ENCODE assay signal across 28 mouse cellular contexts in the genomic region with DNA sequence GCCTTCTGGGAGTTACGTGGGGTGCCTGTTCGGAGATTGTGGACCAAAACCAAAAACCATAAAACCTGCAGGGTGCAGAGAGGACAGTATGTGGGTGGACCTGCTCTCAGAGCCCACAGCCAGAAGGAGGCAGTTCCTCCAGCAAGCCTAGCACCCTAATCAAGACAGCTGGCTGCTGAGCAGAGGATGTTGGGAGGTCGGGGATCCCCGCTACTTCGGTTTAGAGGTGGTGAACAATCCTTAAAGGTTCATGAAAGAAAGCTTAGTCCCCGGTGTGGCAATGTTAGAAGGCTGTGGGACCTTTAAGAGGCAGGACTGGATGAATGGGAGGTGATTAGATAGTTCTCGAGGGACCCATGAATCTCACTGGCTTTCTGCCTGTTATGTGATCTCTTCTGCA. TPM values are rescaled to one million over a fixed set of nuclear protein-coding genes. Genes with fewer than 3 reads are reported as not detected.
A peak's percentile ranks its signal among the peaks of the same experiment; 100 is the strongest.
DNase-seq lines count a peak whose midpoint lies in the region; ATAC-seq and TF ChIP-seq lines count a peak whose summit lies in the region.
"Had no signal": no experiment of that assay in that cellular context is flagged by ENCODE, and none has a peak within 500 bp of the region (broad histone marks: within the 10 kb centered on the region; RNA-seq: fewer than 3 reads in every experiment).

No protein-coding gene starts in this region.

- no peak for ATAC-seq in CD4-positive, CD25-positive, alpha-beta regulatory T cell, adult 4 months
- ATAC-seq in liver, embryonic 11.5 days (replicated peaks; ENCODE audit: low FRiP score), result no peak
- ATAC-seq in midbrain, embryonic 14.5 days (ENCODE audit: low FRiP score, low TSS enrichment), result no peak
- ATAC-seq: forebrain, embryonic 14.5 days; hindbrain, embryonic 16.5 days; inflammation-experienced regulatory T-cells, adult 6 months; intestine, embryonic 16.5 days had no signal

- H3K4me2 ChIP-seq in liver, embryonic 11.5 days, result no peak overlapping the region
- H3K4me2 ChIP-seq in midbrain, embryonic 14.5 days (ENCODE audit: low read length), result no peak overlapping the region
- H3K4me2 ChIP-seq: embryonic facial prominence, embryonic 13.5 days; heart, embryonic 12.5 days; heart, embryonic 15.5 days; hindbrain, embryonic 13.5 days had no signal

- no peaks in the 10 kb centered on the region for H3K9me3 ChIP-seq in liver, embryonic 11.5 days (ENCODE audit: control insufficient read depth, low read length)
- H3K9me3 ChIP-seq in midbrain, embryonic 14.5 days (ENCODE audit: control insufficient read depth, low read length), result no peaks in the 10 kb centered on the region
- H3K9me3 ChIP-seq: embryonic facial prominence, embryonic 10.5 days; embryonic facial prominence, embryonic 13.5 days; heart, embryonic 12.5 days; heart, embryonic 15.5 days; hindbrain, embryonic 10.5 days; hindbrain, embryonic 13.5 days had no signal

- WGBS in liver, embryonic 11.5 days, result 79% methylated on average over 7 of the region's 7 CpGs
- WGBS in midbrain, embryonic 14.5 days, result 84% methylated on average over 7 of the region's 7 CpGs

- H3K4me3 ChIP-seq in gastrocnemius, adult 2 months, result no peak overlapping the region
- H3K4me3 ChIP-seq in liver, embryonic 11.5 days (ENCODE audit: low read depth, low read length), result no peak overlapping the region
- no peak overlapping the region for H3K4me3 ChIP-seq in midbrain, embryonic 14.5 days (replicated peaks; ENCODE audit: low read depth, low read length)
- H3K4me3 ChIP-seq: embryonic facial prominence, embryonic 10.5 days; embryonic facial prominence, embryonic 13.5 days; erythroblast, embryonic 14.5 days; heart, embryonic 12.5 days; heart, embryonic 15.5 days; hindbrain, embryonic 10.5 days; hindbrain, embryonic 13.5 days had no signal

- H3K9ac ChIP-seq in liver, embryonic 11.5 days (ENCODE audit: low read depth, low read length), result no peak overlapping the region
- H3K9ac ChIP-seq in midbrain, embryonic 14.5 days (replicated peaks; ENCODE audit: low read length), result no peak overlapping the region
- H3K9ac ChIP-seq: embryonic facial prominence, embryonic 13.5 days; heart, embryonic 12.5 days; heart, embryonic 15.5 days; hindbrain, embryonic 13.5 days had no signal

- intact Hi-C loops in gastrocnemius, adult 2 months (cut with DNase I), result no loop called here

- DNase-seq in CD4-positive, CD25-positive, alpha-beta regulatory T cell, adult 2 months (ENCODE audit: low read depth, low spot score), result peak; percentile 60
- DNase-seq in gastrocnemius, adult 2 months, result no peak
- no peak for DNase-seq in gastrocnemius, postnatal 4 days (ENCODE audit: low spot score in 2 of 2)
- peak; percentile 83 for DNase-seq in induced T-regulatory cell, adult 2 months (ENCODE audit: low read depth)
- no peak for DNase-seq in liver, embryonic 11.5 days (ENCODE audit: low spot score)
- no peak for DNase-seq in midbrain, embryonic 14.5 days
- DNase-seq in right cerebral cortex, adult 18-20 months, result no peak
- DNase-seq: cerebellum, adult 11-12 months; cerebellum, adult 8-10 months; cerebellum, postnatal 10 days; cerebellum, postnatal 36 days; embryo, embryonic 11 days; gastrocnemius, postnatal 14 days; heart, adult 18-20 months; heart, postnatal 10 days; heart, postnatal 36 days had no signal

- no peak for TF ChIP-seq CTCF in gastrocnemius, adult 2 months (IDR thresholded peaks at IDR 0.05)

- peaks cover 23% of the 10 kb centered on the region for H3K4me1 ChIP-seq in liver, embryonic 11.5 days (replicated peaks; ENCODE audit: control insufficient read depth, insufficient read depth, low read length)
- H3K4me1 ChIP-seq in midbrain, embryonic 14.5 days (ENCODE audit: control insufficient read depth, insufficient read depth, low read length), result peaks cover 60% of the 10 kb centered on the region

- H3K27me3 ChIP-seq in liver, embryonic 11.5 days (replicated peaks; ENCODE audit: control insufficient read depth, insufficient read depth, low read length), result no peaks in the 10 kb centered on the region
- H3K27me3 ChIP-seq in midbrain, embryonic 14.5 days (ENCODE audit: control insufficient read depth, insufficient read depth, low read length), result no peaks in the 10 kb centered on the region

- H3K27ac ChIP-seq in gastrocnemius, adult 2 months, result peak overlapping the region; percentile 78
- no peak overlapping the region for H3K27ac ChIP-seq in liver, embryonic 11.5 days (ENCODE audit: low read depth, low read length)
- no peak overlapping the region for H3K27ac ChIP-seq in midbrain, embryonic 14.5 days (replicated peaks; ENCODE audit: low read depth, low read length)
- H3K27ac ChIP-seq: embryonic facial prominence, embryonic 10.5 days; embryonic facial prominence, embryonic 13.5 days; heart, embryonic 15.5 days; hindbrain, embryonic 10.5 days; hindbrain, embryonic 13.5 days had no signal

- no peaks in the 10 kb centered on the region for H3K36me3 ChIP-seq in liver, embryonic 11.5 days (ENCODE audit: control insufficient read depth, insufficient read depth, low read length)
- H3K36me3 ChIP-seq in midbrain, embryonic 14.5 days (ENCODE audit: control insufficient read depth, insufficient read depth, low read length), result no peaks in the 10 kb centered on the region
- H3K36me3 ChIP-seq: embryonic facial prominence, embryonic 13.5 days; heart, embryonic 12.5 days; heart, embryonic 15.5 days; hindbrain, embryonic 13.5 days had no signal

RNA-seq across cellular contexts. Expression of gene Ccdc88c, which starts 36.4 kb away (rescaled TPM):
- polyA plus RNA-seq in CD4-positive, CD25-positive, alpha-beta regulatory T cell, adult 4 months (2017; shearing (Covaris generic)), result 100 to 1,000 TPM in 1 of 2 experiments, 10 to 100 TPM in 1; 89.5 to 106 TPM
- 10 to 100 TPM; 28.4 to 34.7 TPM for total RNA-seq in gastrocnemius, adult 2 months (2021)
- 10 to 100 TPM; 51.1 to 57.3 TPM for total RNA-seq in gastrocnemius, postnatal 4 days (2021)
- polyA plus RNA-seq in liver, embryonic 11.5 days (2014; fragmentation: Nextera tagmentation; extraction: Ambion mirVana), result 11.8 and 13.3 TPM in 2 replicates
- polyA plus RNA-seq in midbrain, embryonic 14.5 days (2014; fragmentation: Nextera tagmentation; extraction: Ambion mirVana), result 14.0 and 16.7 TPM in 2 replicates

Comparison
In these comparisons a context has a peak if more than half of its experiments do, and no peak if none do; other contexts are left out.
1. DNase-seq: peak in CD4-positive, CD25-positive, alpha-beta regulatory T cell, adult 2 months (single experiment) and induced T-regulatory cell, adult 2 months (single experiment); none in gastrocnemius, adult 2 months (single experiment), gastrocnemius, postnatal 4 days (0 of 2), liver, embryonic 11.5 days (single experiment), midbrain, embryonic 14.5 days (single experiment) and right cerebral cortex, adult 18-20 months (single experiment).